Mouse (Mus musculus) gastrocnemius, adult 8-10 months (tissue): Measurements from ENCODE around the gene Fgf22. TPM values are rescaled to one million over a fixed set of nuclear protein-coding genes. Genes with fewer than 3 reads are reported as not detected.

Source experiments
- DNase-seq, 2 experiments: peaks; one replicate each; pipeline ENCODE4 v3.0.0; 2022; ENCODE audit warnings: low spot score in 2 of 2
- total RNA-seq, 4 experiments: library from RNA; stranded (reverse); gene quantifications; 2 replicates each; pipeline ENCODE4 v1.2.4; 2022

Gene Fgf22
- total RNA-seq, result not detected

DNA sequence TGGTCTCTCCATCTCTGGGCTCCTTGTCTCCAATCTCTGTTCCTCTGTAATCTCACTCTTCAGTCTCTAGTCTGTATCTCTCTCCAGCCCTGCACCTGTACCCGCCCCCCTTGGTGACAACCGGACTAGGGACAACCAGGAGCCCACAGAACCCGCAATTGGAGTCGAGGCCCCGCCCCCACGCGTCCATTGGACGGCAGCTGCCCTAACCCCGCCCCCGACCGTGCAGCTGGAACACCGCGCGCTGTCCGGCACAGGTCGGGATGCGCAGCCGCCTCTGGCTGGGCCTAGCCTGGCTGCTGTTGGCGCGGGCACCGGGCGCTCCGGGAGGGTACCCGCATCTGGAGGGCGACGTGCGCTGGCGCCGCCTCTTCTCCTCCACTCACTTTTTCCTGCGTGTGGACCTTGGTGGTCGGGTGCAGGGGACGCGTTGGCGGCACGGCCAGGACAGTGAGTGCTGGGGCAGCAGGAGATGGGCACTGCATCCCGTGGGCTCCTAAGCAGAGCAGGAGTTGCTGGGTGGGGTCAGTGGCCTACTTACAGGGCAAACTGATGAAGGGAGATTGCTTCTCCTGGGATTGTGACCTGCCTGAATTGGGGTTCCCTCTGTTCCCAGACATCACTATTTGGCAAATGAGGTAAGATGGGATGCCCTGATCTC, at the start of gene Fgf22:
Gene Fgf22 (plus strand): TSS at position 221 of the 661 bp plus-strand sequence.
- peak; percentile 32 to 50 for DNase-seq

DNA sequence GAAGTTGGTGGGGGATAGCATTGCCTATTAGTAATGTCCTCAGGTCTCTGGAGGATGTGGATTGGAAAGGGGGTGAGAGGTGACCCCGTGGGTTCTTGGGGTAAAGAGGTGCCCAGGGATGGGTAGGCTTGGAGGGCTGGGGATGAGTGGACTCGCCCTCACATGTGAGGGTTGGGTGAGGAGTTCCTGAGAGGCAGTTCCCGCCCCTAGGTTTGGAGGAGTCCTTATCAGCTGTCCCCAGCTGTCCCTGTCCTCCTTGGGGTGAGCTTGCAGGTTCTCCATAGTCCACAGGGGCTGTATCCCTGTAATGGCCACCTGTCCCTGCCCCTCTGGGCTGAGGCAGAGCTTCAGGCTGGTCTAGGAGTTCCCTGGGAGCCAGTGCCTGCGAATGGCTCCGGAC, 48.9 kb upstream of the Fgf22 start:
- DNase-seq, result no peak

- DNase-seq, result peak; percentile 76 to 84
Observed at GRCm38 (mm10) chr10:79706406-79707094, 48.3 kb upstream of the Fgf22 start.

DNA sequence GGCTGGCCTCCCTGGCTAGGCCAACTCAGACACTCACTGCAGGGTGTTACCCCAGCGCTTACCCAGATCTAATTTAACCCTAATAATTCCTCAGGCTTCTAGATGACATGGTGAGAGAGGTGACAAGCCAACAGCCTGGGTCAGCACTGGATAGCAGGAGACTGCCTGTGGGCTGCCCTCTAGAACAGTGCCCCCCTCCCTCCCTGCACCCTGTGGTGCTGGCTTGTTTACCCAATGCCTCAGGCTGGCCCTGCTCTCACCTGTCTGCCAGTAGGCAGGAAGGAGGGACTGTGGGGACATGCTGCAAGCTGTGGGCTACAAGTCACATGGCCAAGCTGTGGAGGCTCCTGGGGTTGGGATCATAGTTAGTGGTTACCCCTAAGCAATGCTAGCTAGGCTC, 47.7 kb upstream of the Fgf22 start:
- no peak for DNase-seq

DNA sequence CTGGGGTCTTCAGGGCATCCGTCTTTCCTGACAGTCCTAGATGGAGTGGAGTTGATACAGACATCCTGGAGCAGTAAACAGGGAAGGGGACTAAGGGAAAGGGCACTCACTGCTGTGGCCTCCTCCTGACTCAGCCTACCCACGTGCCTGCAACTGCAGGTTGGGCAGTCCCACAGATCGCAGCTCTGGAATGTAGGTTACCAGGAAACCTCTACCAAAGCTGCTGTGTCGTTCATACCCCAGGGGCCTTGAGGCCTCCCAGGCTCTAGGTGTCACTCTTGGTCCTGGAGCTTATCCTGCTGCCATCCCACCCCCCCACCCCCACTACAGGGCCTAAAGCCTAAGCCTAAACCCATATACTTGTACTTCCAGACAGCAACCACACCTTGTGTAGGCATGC, 47.1 kb upstream of the Fgf22 start:
- no peak for DNase-seq

GRCm38 (mm10) chr10:79708668-79709067, 46.2 kb upstream of the Fgf22 start:
- no peak for DNase-seq

- no peak for DNase-seq
Observed at GRCm38 (mm10) chr10:79709307-79709706, 45.6 kb upstream of the Fgf22 start.

- no peak for DNase-seq
Observed at GRCm38 (mm10) chr10:79712029-79712428, 42.8 kb upstream of the Fgf22 start.

DNA sequence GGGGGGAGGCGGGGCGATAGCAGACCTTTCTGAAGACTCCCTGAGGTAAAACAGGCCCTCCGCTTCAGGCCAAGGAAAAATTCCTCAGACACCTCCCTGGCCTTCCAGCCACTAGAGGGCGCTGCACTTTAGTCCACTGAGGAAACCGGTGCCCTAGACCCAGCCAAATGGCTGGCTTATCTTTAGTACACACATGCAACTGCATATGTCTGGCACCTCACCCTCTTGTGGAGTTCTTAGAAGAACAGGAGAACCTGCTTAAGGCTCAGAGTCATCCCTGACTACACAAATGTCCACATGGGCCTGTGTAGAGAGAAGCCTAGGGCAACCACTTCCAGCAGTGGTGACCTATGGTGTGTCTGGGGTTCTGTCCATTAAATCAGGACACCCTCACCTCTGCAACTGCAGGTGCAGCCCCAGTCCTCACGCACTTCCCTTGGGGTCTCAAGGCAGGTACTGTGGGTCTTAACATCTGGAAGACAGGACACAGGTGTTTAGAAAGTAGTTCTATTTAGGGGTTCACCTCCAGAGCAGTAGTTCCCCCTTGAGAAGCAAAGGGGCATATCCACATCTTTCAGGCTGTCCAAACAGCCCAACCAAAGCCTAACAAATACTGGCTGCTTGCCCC, 42.3 kb upstream of the Fgf22 start:
- peak; percentile 61 to 65 for DNase-seq

- DNase-seq, result no peak
Observed at GRCm38 (mm10) chr10:79713163-79713562, 41.7 kb upstream of the Fgf22 start.

DNA sequence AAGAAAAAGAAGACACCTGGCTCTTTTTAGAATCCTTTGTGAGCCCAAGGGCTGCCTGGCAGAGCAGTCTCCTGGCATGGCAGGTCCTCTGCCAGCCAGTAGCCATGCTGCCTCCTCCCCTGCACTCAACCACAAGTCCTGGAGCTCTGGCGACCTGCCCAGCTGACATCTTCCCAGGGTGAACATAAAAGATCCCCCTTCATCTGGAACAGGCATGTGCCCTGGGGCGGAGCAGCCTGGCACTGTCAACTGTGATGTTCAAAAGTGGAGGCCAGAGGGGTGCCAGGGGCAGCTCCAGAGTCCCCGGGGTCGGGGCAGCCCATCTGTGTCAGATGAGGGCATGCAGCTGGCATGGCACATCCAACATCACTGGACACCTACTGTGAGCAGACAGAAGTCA, 39.9 kb upstream of the Fgf22 start:
- DNase-seq, result no peak

- DNase-seq, result no peak
Observed at GRCm38 (mm10) chr10:79716254-79716987, 38.5 kb upstream of the Fgf22 start, which contains the start of gene Hcn2. TSS of gene Hcn2 (plus strand) at chr10:79716634.

DNA sequence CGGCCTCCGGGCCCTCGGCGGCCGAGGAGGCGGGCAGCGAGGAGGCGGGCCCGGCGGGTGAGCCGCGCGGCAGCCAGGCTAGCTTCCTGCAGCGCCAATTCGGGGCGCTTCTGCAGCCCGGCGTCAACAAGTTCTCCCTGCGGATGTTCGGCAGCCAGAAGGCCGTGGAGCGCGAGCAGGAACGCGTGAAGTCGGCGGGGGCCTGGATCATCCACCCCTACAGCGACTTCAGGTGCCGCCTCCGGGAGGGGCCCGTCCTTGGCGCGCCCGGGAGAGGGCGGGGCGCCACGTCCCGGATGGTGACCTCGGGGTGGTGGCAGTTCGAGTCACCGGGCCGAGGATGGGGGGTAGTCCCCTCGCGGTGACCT, 37.9 kb upstream of the Fgf22 start:
- DNase-seq, result no peak

DNA sequence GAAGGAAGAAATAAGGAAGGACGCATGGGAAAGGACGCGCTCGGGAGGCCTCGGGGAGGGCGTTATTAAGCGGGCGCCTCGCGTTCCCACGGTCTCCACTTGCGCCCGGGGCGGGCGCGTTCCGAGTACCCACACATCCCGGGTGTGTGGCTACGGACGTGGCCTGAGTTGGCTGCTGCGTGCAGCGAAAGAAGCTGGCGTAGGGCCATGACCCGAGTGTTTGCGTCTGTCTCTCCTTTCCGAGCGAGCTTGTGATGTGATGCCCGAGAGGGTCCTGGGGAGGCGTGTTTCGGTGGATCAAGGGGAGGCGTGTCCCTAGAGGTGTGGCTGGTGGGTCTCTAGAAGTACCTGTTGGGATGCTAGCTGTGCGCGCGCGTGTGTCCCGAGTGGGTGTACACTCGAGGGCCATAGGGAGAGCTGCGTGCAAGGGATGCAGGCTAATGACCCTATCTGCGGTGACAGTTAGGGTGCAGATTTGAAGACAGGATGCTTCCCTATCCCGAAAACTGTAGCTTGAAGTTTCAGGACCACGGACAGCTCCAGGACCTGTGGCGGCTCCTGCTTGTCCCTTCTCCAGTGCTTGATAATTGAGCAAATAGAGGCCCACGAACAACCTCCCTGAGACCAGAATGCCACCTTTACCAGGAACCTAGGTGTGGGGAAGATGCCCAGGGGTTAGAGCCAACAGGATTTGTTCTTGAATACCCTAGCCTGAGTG, 37.1 kb upstream of the Fgf22 start:
- DNase-seq, result no peak

DNA sequence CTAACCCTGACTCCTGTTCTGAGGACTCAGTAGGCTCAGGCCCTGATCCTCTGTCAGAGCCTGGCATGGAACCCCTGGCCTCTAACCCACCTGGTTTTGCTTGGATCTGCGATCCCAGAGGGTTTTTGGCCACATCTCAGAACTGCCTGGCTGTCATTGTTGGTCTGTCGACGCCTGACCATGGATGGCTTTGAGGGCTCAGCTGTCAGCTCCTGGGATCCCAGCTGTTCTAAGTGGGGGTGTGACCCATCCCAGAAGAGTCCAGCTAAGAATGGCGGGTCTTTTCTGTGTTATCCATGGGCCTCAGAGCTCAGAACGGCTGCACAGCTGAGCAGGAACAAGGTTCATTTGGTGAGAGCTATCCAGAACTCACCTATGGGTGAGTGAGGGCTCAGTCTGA, 33.8 kb upstream of the Fgf22 start:
- DNase-seq, result no peak

- no peak for DNase-seq
Observed at GRCm38 (mm10) chr10:79723047-79723446, 31.8 kb upstream of the Fgf22 start.

- no peak for DNase-seq
Observed at GRCm38 (mm10) chr10:79723692-79724091, 31.2 kb upstream of the Fgf22 start.

- DNase-seq, result peak; percentile 54 to 70
Observed at GRCm38 (mm10) chr10:79726090-79726489, 28.8 kb upstream of the Fgf22 start.

- DNase-seq, result no peak
Observed at GRCm38 (mm10) chr10:79728323-79729249, 26.3 kb upstream of the Fgf22 start.

DNA sequence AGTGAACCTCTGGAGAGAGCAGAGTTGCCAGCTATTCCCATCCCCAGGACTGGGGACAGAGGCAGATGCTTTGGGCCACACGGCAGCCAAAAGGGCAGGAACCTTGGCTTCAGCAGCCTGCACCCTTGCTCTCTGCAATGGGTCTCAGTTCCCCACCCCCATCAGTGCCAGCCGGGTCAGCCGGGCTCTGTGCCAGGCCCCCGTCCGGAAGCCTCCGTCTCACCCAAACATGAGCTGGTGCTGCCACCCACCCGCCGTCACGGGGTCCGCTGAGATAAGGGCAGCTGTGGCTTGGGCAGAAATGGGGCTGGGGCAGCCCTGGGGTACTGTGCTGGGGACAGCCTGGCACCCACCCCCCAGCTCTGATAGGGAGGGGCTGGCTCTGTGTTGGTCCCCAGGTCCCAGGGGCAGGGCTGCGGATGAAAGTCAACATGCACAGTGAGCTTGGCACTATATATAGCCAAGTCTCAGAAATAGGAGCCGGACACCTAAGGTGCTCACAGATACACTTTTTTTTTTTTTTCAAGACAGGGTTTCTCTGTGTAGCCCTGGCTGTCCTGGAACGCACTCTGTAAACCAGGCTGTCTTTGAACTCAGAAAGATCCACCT, 25.4 kb upstream of the Fgf22 start:
- no peak for DNase-seq
